Mouse (Mus musculus) kidney, embryonic 15.5 days (tissue): ENCODE results near the gene Ksr2. TPM values are rescaled to one million over a fixed set of nuclear protein-coding genes. Genes with fewer than 3 reads are reported as not detected.
A peak's percentile ranks its signal among the peaks of the same experiment; 100 is the strongest.
"Not testable (repeated sequence)": the region's sequence is repeated elsewhere in the genome, so short reads cannot be mapped to it uniquely, and the experiment has no call there.

Experiments
- ATAC-seq: fragments of 200-750 bp; cut with Nextera tagmentation; replicated peaks from 2 replicates; pipeline ENCODE4 v1.8.0; 2017; ENCODE audit warnings: moderate TSS enrichment; ENCODE audit not compliant: low FRiP score
- H3K27ac ChIP-seq: fragments of 300-500 bp; sonication (generic); 2 replicates; pipeline ENCODE4 v1.5.1; 2015; ENCODE audit warnings: mild to moderate bottlenecking, inconsistent platforms
- H3K27me3 ChIP-seq: fragments of 300-500 bp; sonication (generic); 2 replicates; pipeline ENCODE4 v1.6.1; 2015; ENCODE audit warnings: inconsistent platforms
- H3K36me3 ChIP-seq: fragments of 300-500 bp; sonication (generic); 2 replicates; pipeline ENCODE4 v1.6.1; 2015; ENCODE audit warnings: inconsistent platforms
- H3K4me1 ChIP-seq: fragments of 300-500 bp; sonication (generic); 2 replicates; pipeline ENCODE4 v1.6.1; 2015; ENCODE audit warnings: inconsistent platforms
- H3K4me2 ChIP-seq: fragments of 300-500 bp; sonication (generic); 2 replicates; pipeline ENCODE4 v1.6.1; 2015; ENCODE audit warnings: moderate library complexity, mild to moderate bottlenecking, inconsistent platforms
- H3K4me3 ChIP-seq: fragments of 300-500 bp; sonication (generic); replicated peaks from 2 replicates; pipeline ENCODE4 v1.5.1; 2015; ENCODE audit warnings: mild to moderate bottlenecking, inconsistent platforms
- H3K9ac ChIP-seq: fragments of 300-500 bp; sonication (generic); 2 replicates; pipeline ENCODE4 v1.6.1; 2015; ENCODE audit warnings: mild to moderate bottlenecking, inconsistent platforms
- H3K9me3 ChIP-seq: fragments of 300-500 bp; sonication (generic); replicated peaks from 2 replicates; pipeline ENCODE4 v1.6.1; 2016; ENCODE audit warnings: inconsistent platforms
- WGBS: fragments of 180-500 bp; shearing (Covaris S2); methylation state at CpG from one replicate; pipeline ENCODE4 v1.1.7; 2015; ENCODE audit warnings: mixed read lengths; 5-methylcytosine and 5-hydroxymethylcytosine counted together
- polyA plus RNA-seq: library from polyadenylated mRNA; unstranded; fragments of >200 nt; fragmentation: Nextera tagmentation; extraction: Ambion mirVana; gene quantifications from 2 replicates; pipeline ENCODE4 v1.2.1, GENCODE M21; 2015

The Ksr2 gene
- polyA plus RNA-seq, 1 experiment from 2014 or later: 0.73 TPM

DNA sequence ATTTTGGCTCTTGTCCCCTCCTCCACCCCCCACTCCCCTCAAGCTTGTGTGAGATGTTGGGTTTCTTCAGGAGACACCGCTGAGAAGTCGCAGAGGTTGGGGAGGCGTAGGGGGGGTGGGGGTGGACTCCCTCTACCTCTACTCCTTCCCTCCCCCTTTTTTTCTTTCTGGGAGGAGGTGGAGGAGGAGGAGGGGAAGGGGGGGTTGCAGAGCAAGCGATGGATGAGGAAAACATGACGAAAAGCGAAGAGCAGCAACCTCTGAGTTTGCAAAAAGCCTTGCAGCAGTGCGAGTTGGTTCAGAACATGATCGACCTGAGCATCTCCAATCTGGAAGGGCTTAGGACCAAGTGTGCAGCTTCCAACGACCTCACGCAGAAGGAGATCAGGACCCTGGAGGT is 811 bp downstream of the Ksr2 start:
- peaks cover 59% of the 10 kb centered on the region for H3K27me3 ChIP-seq
- H3K4me3 ChIP-seq: peak overlapping the region; percentile 69
- H3K27ac ChIP-seq: no peak overlapping the region
- peak overlapping the region; percentile 92 for H3K4me2 ChIP-seq
- 4% methylated on average over 10 of the region's 10 CpGs for WGBS
- H3K9me3 ChIP-seq: no peaks in the 10 kb centered on the region
- H3K9ac ChIP-seq: peak overlapping the region; percentile 49; the same call in 1 of the 2 replicates
- no peak for ATAC-seq
- H3K36me3 ChIP-seq: no peaks in the 10 kb centered on the region
- peaks cover 19% of the 10 kb centered on the region for H3K4me1 ChIP-seq

DNA sequence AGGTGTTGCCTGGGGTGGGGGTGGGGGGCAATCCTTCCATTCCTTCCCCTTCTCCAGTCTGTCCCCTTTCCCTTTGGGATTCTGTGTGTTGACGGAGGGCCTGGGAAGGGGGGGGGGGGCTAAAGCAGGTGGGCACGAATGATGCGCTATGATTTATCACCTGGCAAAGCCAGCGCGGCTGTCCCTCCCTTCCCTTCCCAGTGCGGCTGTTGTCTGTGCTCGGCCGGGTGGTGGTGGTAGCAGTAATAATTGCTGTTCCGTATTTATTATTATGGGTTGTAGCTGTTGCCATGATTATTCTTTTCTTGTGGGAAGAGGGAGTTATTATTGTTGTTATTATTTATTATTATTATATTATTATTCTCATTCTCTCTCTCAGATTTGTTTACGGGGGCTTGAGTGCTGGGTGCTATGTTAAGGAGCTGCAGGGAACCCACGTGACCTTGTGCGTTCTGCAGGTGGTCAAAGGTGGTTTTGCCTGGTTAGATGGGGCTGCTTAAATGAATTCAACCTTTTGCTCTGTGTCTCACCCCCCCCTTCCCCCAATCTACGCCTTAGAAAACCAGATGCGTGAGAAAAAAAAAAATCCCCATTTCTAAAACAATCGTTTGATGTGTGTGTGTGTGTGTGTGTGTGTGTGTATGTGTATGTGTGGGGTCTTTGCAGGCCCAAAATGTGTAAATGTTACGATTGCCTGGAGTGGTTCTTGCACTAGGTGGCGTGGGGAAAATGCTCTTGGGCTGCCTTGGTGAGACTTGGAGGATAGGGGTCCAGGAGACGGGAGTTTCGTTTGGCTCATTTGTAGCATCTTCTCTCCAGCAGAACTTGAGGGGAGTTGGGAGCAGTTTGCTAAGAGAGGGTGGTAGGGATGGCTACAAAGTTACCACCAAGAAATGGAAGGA is 1.5 kb downstream of the Ksr2 start:
- 26% methylated on average over 19 of the region's 19 CpGs for WGBS
- Histone ChIP-seq H3K4me3 (peak overlapping the region; percentile 69), H3K27me3 (peaks cover 59% of the 10 kb centered on the region), H3K4me2 (peak overlapping the region; percentile 92), H3K9ac (no peak overlapping the region), H3K36me3 (no peaks in the 10 kb centered on the region), H3K27ac (no peak overlapping the region), H3K9me3 (no peaks in the 10 kb centered on the region), H3K4me1 (peaks cover 19% of the 10 kb centered on the region)
- ATAC-seq: no peak

DNA sequence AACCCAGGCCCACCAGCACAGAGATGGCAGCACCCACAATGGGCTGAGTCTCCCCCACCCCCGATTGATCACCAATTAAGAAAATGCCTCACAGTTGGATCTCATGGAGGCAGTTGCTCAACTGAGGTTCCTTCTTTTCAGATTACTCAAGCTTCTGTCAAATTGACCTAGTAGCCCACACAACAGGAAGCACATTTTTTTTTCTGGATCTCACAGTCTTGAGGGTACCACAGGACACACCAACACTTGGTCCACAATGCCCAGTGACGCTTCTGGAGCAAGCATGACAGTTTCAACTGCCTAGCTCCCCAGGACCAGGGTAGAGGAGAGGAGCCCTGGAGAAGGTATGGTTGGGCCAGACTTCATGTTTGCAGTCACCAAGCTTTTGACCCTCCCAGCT is 3.6 kb downstream of the Ksr2 start:
- Histone ChIP-seq H3K9ac (no peak overlapping the region), H3K4me3 (no peak overlapping the region), H3K4me2 (no peak overlapping the region), H3K36me3 (no peaks in the 10 kb centered on the region), H3K9me3 (no peaks in the 10 kb centered on the region), H3K27ac (no peak overlapping the region), H3K27me3 (peaks cover 45% of the 10 kb centered on the region), H3K4me1 (peaks cover 19% of the 10 kb centered on the region)
- ATAC-seq: no peak
- WGBS: 84% methylated on average over 2 of the region's 2 CpGs

DNA sequence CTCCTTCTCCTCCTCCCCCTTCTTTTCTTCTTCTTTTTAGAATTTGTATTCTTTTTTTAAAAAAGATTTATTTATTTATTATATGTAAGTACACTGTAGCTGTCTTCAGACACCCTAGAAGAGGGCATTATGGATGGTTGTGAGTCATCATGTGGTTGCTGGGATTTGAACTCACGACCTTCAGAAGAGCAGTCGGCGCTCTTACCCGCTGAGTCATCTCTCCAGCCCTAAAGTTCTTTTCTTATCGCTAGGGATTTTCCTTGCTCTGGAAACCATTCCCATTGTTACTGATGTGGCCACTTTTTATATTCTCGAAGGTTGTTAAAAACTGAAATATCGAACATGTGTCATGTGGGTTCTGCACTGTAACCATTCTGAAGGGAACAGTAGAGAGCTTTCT is 19.7 kb downstream of the Ksr2 start:
- not testable (repeated sequence) for H3K9me3 ChIP-seq, H3K4me3 ChIP-seq, H3K9ac ChIP-seq, H3K27me3 ChIP-seq, H3K36me3 ChIP-seq, ATAC-seq, H3K4me2 ChIP-seq, H3K4me1 ChIP-seq, H3K27ac ChIP-seq
- 89% methylated on average over 7 of the region's 7 CpGs for WGBS

DNA sequence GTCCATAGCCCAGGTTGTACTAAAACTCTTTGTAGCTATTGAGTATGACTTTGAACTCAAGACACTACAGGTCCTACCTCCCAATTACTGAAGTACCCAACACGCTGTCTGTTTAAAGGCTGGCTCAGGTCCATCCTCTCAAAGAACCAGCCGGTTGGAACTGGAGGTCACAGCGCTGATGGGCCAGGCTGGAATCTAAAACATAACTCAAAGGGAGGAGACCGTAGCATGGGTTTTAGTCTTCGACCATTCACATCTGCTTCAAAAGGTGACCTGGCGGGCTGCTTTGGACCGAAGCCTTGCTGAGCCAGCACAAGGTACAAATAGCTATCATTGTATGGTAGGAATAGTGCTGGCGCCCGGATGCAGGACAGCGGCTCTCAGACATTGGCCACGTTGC is 26.5 kb downstream of the Ksr2 start:
- Histone ChIP-seq H3K9ac (no peak overlapping the region), H3K4me1 (no peaks in the 10 kb centered on the region), H3K4me3 (no peak overlapping the region), H3K4me2 (no peak overlapping the region), H3K27me3 (no peaks in the 10 kb centered on the region), H3K9me3 (no peaks in the 10 kb centered on the region), H3K27ac (no peak overlapping the region), H3K36me3 (no peaks in the 10 kb centered on the region)
- 87% methylated on average over 11 of the region's 11 CpGs for WGBS
- no peak for ATAC-seq

DNA sequence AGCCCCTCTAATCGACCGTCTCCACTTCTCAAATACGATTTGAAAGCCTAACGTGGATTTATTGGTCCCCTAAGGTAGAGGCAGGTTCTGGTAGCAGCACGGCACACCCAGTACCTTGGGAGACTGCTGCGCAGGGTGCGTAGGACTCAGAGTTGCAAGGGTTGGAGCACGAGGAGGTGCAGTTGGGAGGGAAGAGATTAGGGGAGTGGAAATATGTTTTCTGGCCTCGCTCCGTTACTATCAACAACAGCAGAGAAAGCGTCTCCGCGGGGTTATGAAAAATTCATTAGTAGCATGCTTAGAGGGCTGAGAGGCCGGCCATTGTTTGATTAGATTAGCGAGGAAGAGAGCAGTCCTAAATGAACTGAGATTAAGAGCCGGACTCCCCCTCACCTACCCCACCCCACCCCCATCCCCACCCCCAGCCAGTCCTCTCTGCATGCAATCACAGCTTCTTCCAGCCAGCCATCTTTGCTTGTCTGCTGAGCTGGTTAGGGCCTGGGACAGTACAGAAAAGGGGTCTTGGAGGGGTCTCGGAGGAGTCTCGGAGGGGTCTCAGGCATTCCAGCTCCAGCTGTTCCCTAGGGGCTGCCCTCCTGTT is 27.5 kb downstream of the Ksr2 start:
- Histone ChIP-seq H3K4me3 (no peak overlapping the region), H3K9ac (no peak overlapping the region), H3K4me1 (no peaks in the 10 kb centered on the region), H3K27ac (no peak overlapping the region), H3K27me3 (no peaks in the 10 kb centered on the region), H3K36me3 (no peaks in the 10 kb centered on the region), H3K9me3 (no peaks in the 10 kb centered on the region), H3K4me2 (no peak overlapping the region)
- no peak for ATAC-seq
- WGBS: 59% methylated on average over 18 of the region's 18 CpGs

DNA sequence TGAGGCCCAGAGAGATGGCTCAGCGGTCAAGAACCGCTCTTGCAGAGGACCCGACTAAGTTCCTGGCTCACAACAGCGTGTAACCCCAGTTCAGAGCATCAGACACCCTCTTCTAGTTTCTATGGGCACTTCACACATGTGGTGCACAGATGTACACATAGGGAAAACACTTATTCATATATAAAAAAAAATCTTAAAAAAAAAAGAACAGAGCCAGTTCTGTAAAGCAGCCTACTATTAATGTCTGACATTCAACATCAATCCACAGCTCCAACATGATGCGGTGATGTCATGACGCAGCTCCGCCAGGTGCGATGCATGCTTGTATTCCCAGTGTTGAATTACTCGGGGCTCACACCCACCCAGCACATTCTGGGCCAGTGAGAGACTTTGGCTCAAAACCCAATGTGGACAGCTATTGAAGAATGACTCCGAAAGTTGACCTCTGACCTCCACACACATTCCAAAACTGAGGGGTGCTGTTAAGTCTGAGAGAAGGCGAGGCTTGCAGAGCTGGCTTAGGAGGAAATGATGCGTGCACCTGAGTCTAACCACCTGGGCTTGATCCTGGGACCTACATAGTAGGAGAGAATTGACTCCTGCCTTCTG is 28.5 kb downstream of the Ksr2 start:
- Histone ChIP-seq H3K9me3 (no peaks in the 10 kb centered on the region), H3K4me1 (no peaks in the 10 kb centered on the region), H3K4me3 (no peak overlapping the region), H3K36me3 (no peaks in the 10 kb centered on the region), H3K9ac (no peak overlapping the region), H3K4me2 (no peak overlapping the region), H3K27ac (no peak overlapping the region), H3K27me3 (peaks cover 5% of the 10 kb centered on the region; the same call in 1 of the 2 replicates)
- ATAC-seq: no peak
- WGBS: 84% methylated on average over 12 of the region's 12 CpGs

DNA sequence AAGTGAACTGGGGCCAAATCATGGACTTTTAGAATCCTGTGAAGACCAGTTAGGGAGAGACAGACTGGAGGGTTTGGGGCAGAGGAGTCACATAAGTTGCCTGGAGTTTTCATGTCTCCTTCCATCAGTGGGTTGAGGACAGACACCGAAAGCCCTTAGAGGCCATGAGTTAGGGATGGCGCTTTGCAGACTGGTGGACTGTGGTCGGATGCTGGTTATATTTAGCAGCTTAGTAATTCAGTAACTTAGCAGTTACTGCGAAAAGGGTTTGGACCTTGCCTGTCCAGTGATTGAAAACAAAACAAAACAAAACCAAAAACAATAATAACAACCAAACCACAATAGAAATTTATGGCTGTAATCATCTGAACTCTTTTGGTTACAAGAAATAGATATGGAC is 29.3 kb downstream of the Ksr2 start:
- 69% methylated on average over 4 of the region's 4 CpGs for WGBS
- peaks cover 5% of the 10 kb centered on the region; the same call in 1 of the 2 replicates for H3K27me3 ChIP-seq
- H3K36me3 ChIP-seq: no peaks in the 10 kb centered on the region
- H3K4me2 ChIP-seq: no peak overlapping the region
- no peak overlapping the region for H3K4me3 ChIP-seq
- H3K27ac ChIP-seq: no peak overlapping the region
- no peak for ATAC-seq
- no peak overlapping the region for H3K9ac ChIP-seq
- no peaks in the 10 kb centered on the region for H3K4me1 ChIP-seq
- no peaks in the 10 kb centered on the region for H3K9me3 ChIP-seq

DNA sequence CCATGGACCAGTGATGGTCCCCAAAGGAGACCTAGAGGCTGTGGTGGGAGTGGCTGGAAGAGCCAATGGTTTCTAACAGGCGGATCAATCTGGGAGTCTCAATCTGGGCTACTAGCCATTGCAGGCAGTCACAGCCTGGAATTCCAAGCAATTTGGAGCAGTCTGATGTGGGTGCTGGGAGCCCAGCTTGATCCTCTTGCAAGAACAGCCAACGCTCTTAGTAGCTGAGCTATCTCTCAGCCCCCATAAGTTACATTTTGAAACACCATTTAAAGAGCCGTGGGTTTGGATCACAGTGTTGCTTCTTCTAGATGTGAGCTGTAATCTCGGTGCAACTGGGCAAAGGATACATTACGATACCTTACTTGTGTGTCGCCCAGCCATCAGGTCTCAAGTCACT is 30.1 kb downstream of the Ksr2 start:
- Histone ChIP-seq H3K27ac (no peak overlapping the region), H3K4me3 (no peak overlapping the region), H3K27me3 (peaks cover 5% of the 10 kb centered on the region; the same call in 1 of the 2 replicates), H3K4me2 (no peak overlapping the region), H3K9ac (no peak overlapping the region), H3K9me3 (no peaks in the 10 kb centered on the region), H3K36me3 (no peaks in the 10 kb centered on the region), H3K4me1 (no peaks in the 10 kb centered on the region)
- WGBS: 89% methylated on average over 6 of the region's 6 CpGs
- no peak for ATAC-seq

DNA sequence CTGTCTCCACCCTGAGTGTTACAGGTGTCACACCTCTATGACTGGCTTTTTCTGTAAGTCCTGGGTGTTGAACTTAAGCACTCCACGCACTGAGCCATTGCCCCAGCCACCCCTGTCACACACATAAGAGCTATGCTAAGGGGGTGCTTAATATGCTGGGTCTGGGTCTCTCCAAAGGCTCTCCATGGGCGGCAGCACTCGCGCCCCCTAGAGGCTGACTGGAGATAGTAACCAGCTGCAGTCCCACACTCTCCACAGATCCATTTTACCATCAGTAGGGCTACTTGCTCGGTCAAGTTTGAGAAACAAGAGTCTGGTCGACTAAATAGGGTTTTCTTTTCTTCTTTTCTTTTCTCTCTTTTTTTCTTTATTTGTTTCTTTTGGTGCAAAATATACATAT is 33.9 kb downstream of the Ksr2 start:
- H3K4me1 ChIP-seq: no peaks in the 10 kb centered on the region
- no peaks in the 10 kb centered on the region for H3K9me3 ChIP-seq
- no peak overlapping the region for H3K4me3 ChIP-seq
- WGBS: 52% methylated on average over 6 of the region's 6 CpGs
- H3K36me3 ChIP-seq: no peaks in the 10 kb centered on the region
- H3K9ac ChIP-seq: no peak overlapping the region
- H3K27ac ChIP-seq: no peak overlapping the region
- H3K4me2 ChIP-seq: no peak overlapping the region
- H3K27me3 ChIP-seq: peaks cover 5% of the 10 kb centered on the region; the same call in 1 of the 2 replicates
- ATAC-seq: no peak

DNA sequence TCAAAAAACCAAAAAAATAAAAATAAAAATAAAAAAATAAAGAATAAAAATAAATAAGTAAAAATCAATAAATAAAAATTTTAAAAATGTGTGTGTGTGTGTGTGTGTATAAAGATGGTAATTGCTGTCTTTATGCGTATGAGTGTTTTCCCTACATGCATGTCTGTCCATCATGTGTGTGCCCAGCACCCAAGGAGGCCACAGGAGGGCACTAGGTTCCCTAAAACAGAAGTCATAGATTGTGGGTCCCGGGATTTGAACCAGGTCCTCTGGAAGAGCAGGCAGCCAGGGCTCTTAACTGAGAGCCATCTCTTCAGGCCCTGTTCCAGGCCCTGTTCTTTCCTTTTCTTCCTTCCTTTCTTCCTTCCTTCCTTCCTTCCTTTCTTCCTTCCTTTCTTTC is 38.2 kb downstream of the Ksr2 start:
- Histone ChIP-seq H3K27me3 (peaks cover 2% of the 10 kb centered on the region; the same call in 1 of the 2 replicates), H3K36me3 (no peaks in the 10 kb centered on the region), H3K27ac (no peak overlapping the region), H3K4me2 (no peak overlapping the region), H3K4me3 (no peak overlapping the region), H3K9ac (no peak overlapping the region), H3K4me1 (0 out of 2 replicates have a peak, but pooled peaks cover 3% of the 10 kb centered on the region), H3K9me3 (no peaks in the 10 kb centered on the region)
- ATAC-seq: no peak
- WGBS: 92% methylated on average over 2 of the region's 2 CpGs

DNA sequence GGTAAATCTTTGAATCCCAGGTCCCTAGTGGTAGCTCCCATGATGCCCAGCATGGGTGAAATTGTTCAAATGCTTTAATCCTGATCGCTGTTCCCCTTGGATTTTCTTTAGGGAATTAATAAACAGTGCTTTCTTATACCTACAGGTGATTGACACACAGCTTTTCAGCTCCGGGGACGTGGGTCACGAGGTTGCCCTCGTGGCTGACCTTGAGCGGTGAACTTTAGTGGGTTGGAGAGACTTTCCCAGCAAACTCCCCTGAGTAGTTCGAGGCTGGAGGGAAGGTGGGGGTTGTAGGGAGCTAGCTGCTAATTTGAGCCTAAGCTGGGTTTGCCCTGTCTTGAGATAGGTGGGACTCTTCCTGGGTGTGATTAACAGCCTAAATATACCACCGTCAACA is 41.7 kb downstream of the Ksr2 start:
- 58% methylated on average over 8 of the region's 8 CpGs for WGBS
- Histone ChIP-seq H3K9ac (no peak overlapping the region), H3K4me1 (peaks cover 15% of the 10 kb centered on the region; the same call in 1 of the 2 replicates), H3K27ac (no peak overlapping the region), H3K9me3 (no peaks in the 10 kb centered on the region), H3K4me3 (no peak overlapping the region), H3K36me3 (no peaks in the 10 kb centered on the region), H3K27me3 (no peaks in the 10 kb centered on the region), H3K4me2 (no peak overlapping the region)
- no peak for ATAC-seq
